Mouse (Mus musculus) lung, adult 2 months (tissue): Measurements from ENCODE around the gene Gad1.

Source experiments
- CTCF ChIP-seq: fragments of 200-500 bp; IDR thresholded peaks from 2 replicates; pipeline ENCODE4 v1.5.1; 2011; ENCODE audit warnings: mild to moderate bottlenecking, low read length, control low read depth; ENCODE audit not compliant: insufficient read depth
- POLR2A ChIP-seq: fragments of 200-500 bp; IDR thresholded peaks from 2 replicates; pipeline ENCODE4 v1.6.1; 2011; ENCODE audit warnings: low read depth, mild to moderate bottlenecking, control low read depth, low read length, borderline replicate concordance; ENCODE audit errors: extremely low read depth

- no peak for TF ChIP-seq POLR2A
- no peak for TF ChIP-seq CTCF
Observed at GRCm38 (mm10) chr2:70551446-70551845, 1.4 kb upstream of the Gad1 start.
